9 mouse cellular contexts compared by ENCODE assay signal in the genomic region with DNA sequence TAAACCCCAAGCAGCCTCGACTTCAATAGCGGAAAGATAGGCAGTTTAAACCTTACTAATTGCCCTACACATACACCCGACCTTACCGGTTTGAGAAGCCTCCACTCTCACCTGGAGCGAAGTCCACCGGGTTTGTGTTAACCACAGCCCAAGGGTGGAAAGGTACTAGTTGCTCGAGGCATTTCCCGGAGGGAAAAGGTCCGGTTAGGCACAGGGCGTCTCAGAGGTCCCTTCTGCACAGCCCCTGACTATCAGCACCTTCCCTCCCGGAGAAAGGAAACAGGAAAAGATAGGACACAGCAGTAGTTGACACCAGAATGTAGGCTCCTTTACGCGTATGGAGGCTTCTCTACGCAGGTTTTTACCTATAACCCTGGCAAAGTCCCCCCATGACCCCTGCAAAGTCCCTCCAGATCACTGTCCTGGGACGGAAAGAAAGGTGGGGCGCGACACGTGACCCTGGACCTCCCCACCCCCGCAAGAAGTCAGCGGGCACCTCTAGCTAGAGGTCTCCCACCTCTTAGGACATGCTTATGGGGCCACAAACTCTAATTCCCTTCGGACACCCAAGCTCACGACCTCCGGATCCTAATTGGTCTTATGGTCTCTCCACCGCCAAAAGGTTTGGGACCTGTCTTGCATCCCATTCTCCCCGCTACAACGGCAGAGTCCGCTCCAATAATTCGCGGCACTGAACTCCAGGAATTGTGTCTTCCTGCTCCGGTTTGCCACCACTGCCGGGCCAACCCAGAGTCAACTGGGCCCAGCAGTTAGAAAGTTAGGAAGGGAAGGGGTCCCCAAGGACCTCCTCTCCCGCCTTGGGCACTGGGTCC. TPM values are rescaled to one million over a fixed set of nuclear protein-coding genes. Genes with fewer than 3 reads are reported as not detected.
DNase-seq lines count a peak whose midpoint lies in the region; ATAC-seq lines count a peak whose summit lies in the region.
"Had no signal": no experiment of that assay in that cellular context is flagged by ENCODE, and none has a peak within 500 bp of the region (broad histone marks: within the 10 kb centered on the region; RNA-seq: fewer than 3 reads in every experiment).

No protein-coding gene starts in this region.

- H3K36me3 ChIP-seq in heart, embryonic 12.5 days: no peaks in the 10 kb centered on the region

- no peak for ATAC-seq in heart, embryonic 12.5 days (ENCODE audit: insufficient number of reproducible peaks, low FRiP score)
- no peak for ATAC-seq in inflammation-experienced regulatory T-cells, adult 6 months

- peak overlapping the region; percentile 81 for H3K9ac ChIP-seq in heart, embryonic 12.5 days

- peaks cover 38% of the 10 kb centered on the region for H3K4me1 ChIP-seq in heart, embryonic 12.5 days (replicated peaks)

- peak overlapping the region; percentile 70 for H3K4me3 ChIP-seq in heart, embryonic 12.5 days

- H3K27ac ChIP-seq in heart, embryonic 12.5 days (ENCODE audit: poor library complexity, severe bottlenecking): peak overlapping the region; percentile 74

- DNase-seq in heart, adult 11 months: peak; percentile 95
- no peak for DNase-seq in heart, postnatal 25 days (ENCODE audit: low spot score)
- peak; percentile 42 for DNase-seq in ZHBTc4 (ENCODE audit: low read depth, low spot score)
- DNase-seq in kidney, postnatal 10 days: peak; percentile 53
- peak; percentile 6 for DNase-seq in naive thymus-derived CD4-positive, alpha-beta T cell, adult 2 months (ENCODE audit: low read depth)
- no peak for DNase-seq in left cerebral cortex, adult 9 months (ENCODE audit: low spot score in 2 of 2)

- no peaks in the 10 kb centered on the region for H3K9me3 ChIP-seq in heart, embryonic 12.5 days (replicated peaks)

- under 1% methylated on average over 32 of the region's 32 CpGs for WGBS in heart, embryonic 12.5 days

- peak overlapping the region; percentile 94 for H3K4me2 ChIP-seq in heart, embryonic 12.5 days

- intact Hi-C loops in heart, postnatal 25 days (cut with DNase I): loop anchor here (5.0 kb wide), 2 partner anchors 44 to 94 kb away; a partner anchor contains a TSS

- H3K27me3 ChIP-seq in heart, embryonic 12.5 days (replicated peaks): no peaks in the 10 kb centered on the region

RNA-seq across cellular contexts. Expression of a gene that starts 1.1 kb away (rescaled TPM):
- 100 to 1,000 TPM; 114 to 123 TPM for total RNA-seq in heart, postnatal 25 days (2021)
- 34.1 and 38.9 TPM in 2 replicates for polyA plus RNA-seq in heart, embryonic 12.5 days (2016; fragmentation: Nextera tagmentation; extraction: Ambion mirVana)
- polyA plus RNA-seq in inflammation-experienced regulatory T-cells, adult 6 months (2017; shearing (Covaris generic)): 1 to 10 TPM; 1.8 to 2.0 (median 2.0) TPM
- total RNA-seq: neutrophil, adult 5-6 weeks had no signal

Comparison
In these comparisons a context has a peak if more than half of its experiments do, and no peak if none do; other contexts are left out.
1. DNase-seq: peak in heart, adult 11 months (single experiment), ZHBTc4 (single experiment), kidney, postnatal 10 days (single experiment) and naive thymus-derived CD4-positive, alpha-beta T cell, adult 2 months (single experiment); none in heart, postnatal 25 days (single experiment) and left cerebral cortex, adult 9 months (0 of 2).
2. RNA of a gene that starts 1.1 kb away (polyA plus RNA-seq): 34.1 to 38.9 TPM in heart, embryonic 12.5 days; 1.8 to 2.0 TPM in inflammation-experienced regulatory T-cells, adult 6 months; every median in the first group is over 10 times any median in the second.